Mouse (Mus musculus) lung, adult 10 weeks (tissue): Measurements from ENCODE around the gene Mpped1. TPM values are rescaled to one million over a fixed set of nuclear protein-coding genes. Genes with fewer than 3 reads are reported as not detected.

Source experiments
- polyA plus RNA-seq: library from polyadenylated mRNA; stranded (reverse); fragments of 350-450 nt; fragmentation: Illumina TruSeq; extraction: RNeasy Lipid Tissue Mini Kit (QIAGEN cat#74804); gene quantifications from one replicate; pipeline ENCODE4 v1.2.3, GENCODE M21; 2014; ENCODE audit warnings: low read depth, low replicate concordance; ENCODE audit not compliant: insufficient read depth

The Mpped1 gene
- polyA plus RNA-seq, result not detected

DNA sequence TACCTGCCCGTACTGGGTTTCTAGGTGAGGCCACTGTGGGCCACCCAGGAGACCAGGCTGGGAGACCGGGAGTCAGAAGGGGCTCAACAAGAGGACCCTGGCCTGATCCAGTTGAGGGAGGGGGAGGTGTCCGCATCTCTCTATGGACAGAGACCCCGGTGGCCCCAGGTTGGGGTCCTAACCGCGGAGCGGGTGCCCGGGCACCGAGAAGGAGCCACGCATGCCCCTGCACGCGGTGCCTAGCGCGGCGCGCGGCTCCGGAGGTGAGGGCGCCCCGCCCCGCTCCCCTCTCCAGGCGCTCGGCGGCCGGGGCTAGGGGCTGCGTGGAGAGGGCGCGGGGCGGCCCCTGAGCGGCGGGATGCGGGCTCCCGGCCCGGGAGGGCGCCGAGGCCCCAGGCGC, at the start of gene Mpped1:
TSS of gene Mpped1 (plus strand) at position 81 of the 400 bp plus-strand sequence.

Other genes starting within 250 kb of the Mpped1 start
- gene Tspo, start 215.9 kb upstream of the Mpped1 start, polyA plus RNA-seq, result 354 TPM
- 12.2 TPM for gene Mcat, start 215.7 kb upstream of the Mpped1 start, polyA plus RNA-seq
- gene Ttll12, start 184.3 kb upstream of the Mpped1 start, polyA plus RNA-seq, result 7.4 TPM
- 8.3 TPM for gene Scube1, start 54.4 kb upstream of the Mpped1 start, polyA plus RNA-seq